Mouse (Mus musculus) urinary bladder, postnatal 10 days (tissue): ENCODE data around the gene Nfib.

Experiments used
- DNase-seq: peaks from one replicate; pipeline ENCODE4 v3.0.0; 2022; ENCODE audit warnings: low spot score

Gene Nfib

GRCm38 (mm10) chr4:82690267-82690666 lies 15.3 kb downstream of the Nfib start:
- DNase-seq, result no peak

GRCm38 (mm10) chr4:82686037-82686436 lies 19.5 kb downstream of the Nfib start:
- no peak for DNase-seq

GRCm38 (mm10) chr4:82684088-82684715 lies 21.3 kb downstream of the Nfib start:
- DNase-seq, result no peak

- no peak for DNase-seq
Measured at GRCm38 (mm10) chr4:82683583-82683982, 22.0 kb downstream of the Nfib start.

GRCm38 (mm10) chr4:82676104-82676503 lies 29.4 kb downstream of the Nfib start:
- DNase-seq, result no peak

- no peak for DNase-seq
Measured at GRCm38 (mm10) chr4:82667271-82667872, 38.2 kb downstream of the Nfib start.

GRCm38 (mm10) chr4:82664436-82664835 lies 41.1 kb downstream of the Nfib start:
- no peak for DNase-seq

GRCm38 (mm10) chr4:82663749-82664381 lies 41.7 kb downstream of the Nfib start:
- no peak for DNase-seq

GRCm38 (mm10) chr4:82662626-82663025 lies 42.9 kb downstream of the Nfib start:
- no peak for DNase-seq

GRCm38 (mm10) chr4:82662222-82662621 lies 43.3 kb downstream of the Nfib start:
- no peak for DNase-seq

GRCm38 (mm10) chr4:82661215-82661614 lies 44.3 kb downstream of the Nfib start:
- DNase-seq, result no peak

GRCm38 (mm10) chr4:82645679-82646078 lies 59.9 kb downstream of the Nfib start:
- DNase-seq, result no peak

GRCm38 (mm10) chr4:82644797-82645196 lies 60.8 kb downstream of the Nfib start:
- DNase-seq, result no peak

- DNase-seq, result no peak
Measured at GRCm38 (mm10) chr4:82643734-82644085, 61.8 kb downstream of the Nfib start.

- no peak for DNase-seq
Measured at GRCm38 (mm10) chr4:82643022-82643733, 62.4 kb downstream of the Nfib start.

GRCm38 (mm10) chr4:82641066-82641680 lies 64.4 kb downstream of the Nfib start:
- no peak for DNase-seq

- no peak for DNase-seq
Measured at GRCm38 (mm10) chr4:82638251-82638650, 67.3 kb downstream of the Nfib start.

GRCm38 (mm10) chr4:82637633-82638032 lies 67.9 kb downstream of the Nfib start:
- no peak for DNase-seq

- DNase-seq, result no peak
Measured at GRCm38 (mm10) chr4:82636658-82637057, 68.9 kb downstream of the Nfib start.

GRCm38 (mm10) chr4:82635881-82636280 lies 69.7 kb downstream of the Nfib start:
- no peak for DNase-seq

- DNase-seq, result no peak
Measured at GRCm38 (mm10) chr4:82635118-82635517, 70.4 kb downstream of the Nfib start.

GRCm38 (mm10) chr4:82634365-82634764 lies 71.2 kb downstream of the Nfib start:
- DNase-seq, result no peak
